Mouse (Mus musculus) spleen, adult 2 months (tissue): ENCODE results near the gene Iqcd. TPM values are rescaled to one million over a fixed set of nuclear protein-coding genes. Genes with fewer than 3 reads are reported as not detected.

Source experiments
- DNase-seq, 2 experiments: peaks; one replicate each; pipeline versions ENCODE4 v3.0.0 to v3.0.0-alpha.2; 2012 to 2021; ENCODE audit warnings: low spot score in 2 of 2, low read depth in 1 of 2
- H3K27ac ChIP-seq: fragments of 200-500 bp; 2 replicates; pipeline ENCODE4 v1.5.1; 2012; ENCODE audit warnings: low read length, inconsistent platforms; ENCODE audit not compliant: insufficient read depth
- H3K27me3 ChIP-seq: fragments of 200-500 bp; 2 replicates; pipeline ENCODE4 v1.6.1; 2012; ENCODE audit warnings: mild to moderate bottlenecking, moderate library complexity, low read length, inconsistent platforms; ENCODE audit not compliant: control insufficient read depth, insufficient read depth
- H3K36me3 ChIP-seq: fragments of 200-500 bp; 2 replicates; pipeline ENCODE4 v1.6.1; 2012; ENCODE audit warnings: mild to moderate bottlenecking, low read length, inconsistent platforms; ENCODE audit not compliant: control insufficient read depth, insufficient read depth
- H3K4me1 ChIP-seq: fragments of 200-500 bp; 2 replicates; pipeline ENCODE4 v1.6.1; 2011; ENCODE audit warnings: inconsistent platforms; ENCODE audit not compliant: control insufficient read depth, insufficient read depth, insufficient read length
- H3K4me3 ChIP-seq: fragments of 200-500 bp; 2 replicates; pipeline ENCODE4 v1.5.1; 2011; ENCODE audit warnings: mild to moderate bottlenecking, inconsistent platforms; ENCODE audit not compliant: insufficient read depth, insufficient read length; ENCODE audit errors: extremely low read depth
- CTCF ChIP-seq: fragments of 200-500 bp; IDR thresholded peaks from 2 replicates; pipeline ENCODE4 v1.5.1; 2011; ENCODE audit warnings: mild to moderate bottlenecking, inconsistent platforms; ENCODE audit not compliant: insufficient read depth, insufficient read length, insufficient replicate concordance; ENCODE audit errors: extremely low read depth
- POLR2A ChIP-seq: fragments of 200-500 bp; IDR thresholded peaks from 2 replicates; pipeline ENCODE4 v1.6.1; 2011; ENCODE audit warnings: low read depth, low read length, inconsistent platforms
- WGBS: fragments of 180-500 bp; shearing (Covaris S2); methylation state at CpG from one replicate; pipeline ENCODE4 v1.1.7; 2018; 5-methylcytosine and 5-hydroxymethylcytosine counted together
- polyA plus RNA-seq: library from polyadenylated mRNA; depleted of rRNA; stranded (reverse); fragments of >200 nt; gene quantifications from 2 replicates; pipeline ENCODE4 v1.2.3, GENCODE M21; 2012

Gene Iqcd
- polyA plus RNA-seq, 1 experiment, result 0.40 TPM

DNA sequence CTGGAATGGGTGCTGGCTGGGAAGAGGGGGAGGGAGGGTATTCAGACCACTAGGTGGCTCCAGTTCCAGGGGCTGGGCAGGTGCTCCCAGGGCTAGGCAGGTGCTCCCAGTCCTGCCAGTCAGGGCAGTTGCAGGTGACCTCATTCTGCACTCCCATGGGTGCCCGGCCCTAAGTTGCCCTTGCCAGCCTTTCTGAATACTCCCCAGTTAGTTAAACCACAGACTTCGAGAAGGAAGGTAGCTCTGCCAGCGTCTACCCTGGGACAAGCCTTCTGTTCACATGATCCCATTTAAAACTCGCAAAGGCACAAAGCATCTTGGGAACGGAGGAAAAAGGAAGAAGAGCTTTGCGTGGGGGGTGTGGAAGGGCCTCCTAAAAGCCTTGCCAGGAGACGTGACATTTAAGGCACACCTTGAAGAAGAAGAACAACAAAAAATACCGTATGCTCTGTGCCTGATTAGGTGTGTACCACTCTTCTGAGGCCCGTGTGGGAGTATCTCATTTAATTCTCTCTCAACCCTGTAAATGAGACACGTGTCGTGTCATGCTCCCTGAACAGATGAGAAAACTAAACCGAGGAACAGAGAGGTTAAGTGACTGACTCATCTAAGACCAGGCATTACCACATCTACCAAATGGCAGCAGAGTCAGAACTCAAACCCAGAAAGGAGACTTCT, 59.1 kb downstream of the Iqcd start:
- TF ChIP-seq POLR2A, result no peak
- 0 out of 2 replicates have a peak, but pooled peaks have one; percentile 2 for TF ChIP-seq CTCF
- Histone ChIP-seq H3K36me3 (no peaks in the 10 kb centered on the region), H3K27me3 (no peaks in the 10 kb centered on the region), H3K27ac (no peak overlapping the region), H3K4me1 (peaks cover 31% of the 10 kb centered on the region; the same call in 1 of the 2 replicates), H3K4me3 (peak overlapping the region; percentile 48; the same call in 1 of the 2 replicates)
- WGBS, result 6% methylated on average over 12 of the region's 12 CpGs
- DNase-seq, result no peak

DNA sequence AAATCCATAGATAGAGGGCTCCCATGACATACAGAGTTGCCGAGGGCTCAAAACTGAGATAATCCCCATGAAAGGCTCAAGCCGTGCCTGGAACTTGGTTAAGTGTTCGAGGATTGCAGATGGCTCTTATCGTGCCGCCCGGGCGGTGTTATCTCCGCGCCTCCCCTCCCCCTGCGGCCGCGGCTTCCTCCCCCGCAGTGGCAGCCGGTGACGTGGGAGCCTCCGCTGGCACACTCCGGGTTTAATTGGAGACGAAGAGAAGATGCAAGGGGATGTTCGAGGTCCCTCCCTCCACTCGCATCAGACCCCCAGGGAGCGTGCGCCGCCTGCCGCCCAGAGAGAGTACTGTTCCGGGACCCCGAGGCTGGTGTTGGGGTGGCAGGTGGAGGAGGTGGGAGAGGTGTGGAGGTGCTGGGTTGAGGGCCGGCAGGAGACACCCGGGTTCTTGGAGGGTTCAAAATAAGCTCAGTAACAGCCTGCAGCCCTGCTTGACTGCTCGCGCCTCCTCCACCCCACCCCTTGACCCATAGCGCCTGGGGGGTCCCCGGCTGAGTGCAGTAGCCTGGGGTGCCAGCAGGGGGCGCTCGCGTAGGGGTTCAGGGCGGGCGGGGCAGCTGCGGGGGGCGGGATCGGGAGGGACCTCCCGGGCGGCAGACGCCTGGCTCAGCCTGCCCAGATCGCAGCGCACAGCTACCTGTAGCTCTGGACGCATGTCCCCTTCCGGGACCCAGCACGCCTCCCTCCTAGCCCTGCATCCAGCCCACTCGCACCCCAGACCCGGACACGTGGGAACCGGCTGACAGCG, 60.0 kb downstream of the Iqcd start, which contains the start of gene Rasal1:
Gene Rasal1 (plus strand): TSS at position 244 of the 805 bp plus-strand sequence.
- Histone ChIP-seq H3K4me1 (peaks cover 32% of the 10 kb centered on the region; the same call in 1 of the 2 replicates), H3K27me3 (no peaks in the 10 kb centered on the region), H3K27ac (peak within 1 kb of the TSS; percentile 57), H3K4me3 (peak within 1 kb of the TSS; percentile 62), H3K36me3 (no peaks in the 10 kb centered on the region)
- under 1% methylated on average over 52 of the region's 53 CpGs for WGBS
- TF ChIP-seq CTCF, result peak; percentile 53; the same call in 1 of the 2 replicates
- TF ChIP-seq POLR2A, result 0 out of 2 replicates have a peak, but pooled peaks have one; percentile 22
- DNase-seq, result peak; percentile 75

DNA sequence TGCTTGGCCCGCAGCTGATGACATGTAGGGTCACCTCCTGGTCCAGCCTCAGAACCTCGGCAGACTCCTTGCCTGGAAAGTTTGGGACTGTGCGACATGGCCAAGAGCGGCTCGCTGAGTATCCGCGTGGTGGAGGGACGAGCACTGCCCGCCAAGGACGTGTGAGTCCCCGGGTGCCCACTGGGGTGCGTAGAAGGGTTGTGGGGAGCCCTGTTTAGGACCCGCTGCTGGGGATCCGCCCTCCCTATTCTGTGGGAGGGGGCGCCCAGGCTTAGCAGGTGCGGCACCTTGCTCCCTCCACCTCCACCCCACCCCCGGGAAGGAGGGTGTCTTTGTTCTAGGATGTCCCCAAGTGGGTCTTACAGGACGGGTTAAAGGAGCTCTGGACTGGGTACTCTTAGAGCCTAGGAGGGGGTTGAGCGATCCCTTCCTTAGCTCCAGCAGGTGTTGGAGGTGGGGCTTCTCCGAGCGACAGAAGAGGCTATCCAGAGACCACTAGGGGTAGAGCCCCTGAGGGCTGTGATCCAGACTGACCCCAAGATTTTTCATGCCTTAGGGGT, 60.6 kb downstream of the Iqcd start:
- DNase-seq, result peak in 1 of 2 experiments; percentile 49
- TF ChIP-seq CTCF, result 0 out of 2 replicates have a peak, but pooled peaks have one; percentile 23
- no peak for TF ChIP-seq POLR2A
- Histone ChIP-seq H3K4me1 (peaks cover 27% of the 10 kb centered on the region; the same call in 1 of the 2 replicates), H3K36me3 (no peaks in the 10 kb centered on the region), H3K4me3 (peak overlapping the region; percentile 62), H3K27ac (no peak overlapping the region), H3K27me3 (no peaks in the 10 kb centered on the region)
- WGBS, result 3% methylated on average over 20 of the region's 21 CpGs

DNA sequence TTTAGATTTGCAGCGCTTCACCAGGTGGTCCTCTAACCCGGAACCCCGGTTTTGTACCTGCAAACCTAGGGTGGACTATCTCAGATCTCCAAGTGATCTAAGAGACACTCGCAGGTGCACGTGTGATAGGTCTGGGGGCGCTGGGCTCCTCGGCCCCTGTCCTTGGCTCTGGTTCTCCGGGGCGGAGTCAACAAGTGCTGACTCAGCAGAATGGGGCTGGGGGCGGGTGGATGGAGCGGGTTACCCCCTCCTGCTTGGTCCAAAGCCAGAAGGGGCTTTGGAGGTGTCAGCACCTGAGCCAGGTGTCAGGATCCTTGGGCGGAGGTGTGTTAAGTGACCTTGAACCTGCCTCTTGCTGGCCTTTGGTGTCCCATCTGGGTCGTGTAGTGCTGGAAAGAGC, 61.1 kb downstream of the Iqcd start:
- H3K4me1 ChIP-seq, result peaks cover 27% of the 10 kb centered on the region; the same call in 1 of the 2 replicates
- TF ChIP-seq CTCF (no peak), POLR2A (no peak)
- no peak for DNase-seq
- H3K27ac ChIP-seq, result no peak overlapping the region
- 32% methylated on average over 13 of the region's 13 CpGs for WGBS
- H3K27me3 ChIP-seq, result no peaks in the 10 kb centered on the region
- H3K36me3 ChIP-seq, result no peaks in the 10 kb centered on the region
- H3K4me3 ChIP-seq, result peak overlapping the region; percentile 62; the same call in 1 of the 2 replicates

GRCm38 (mm10) chr5:120651230-120651629, 62.4 kb downstream of the Iqcd start:
- 81% methylated on average over 5 of the region's 5 CpGs for WGBS
- Histone ChIP-seq H3K36me3 (no peaks in the 10 kb centered on the region), H3K4me3 (no peak overlapping the region), H3K27me3 (no peaks in the 10 kb centered on the region), H3K4me1 (peaks cover 27% of the 10 kb centered on the region; the same call in 1 of the 2 replicates), H3K27ac (no peak overlapping the region)
- TF ChIP-seq CTCF (no peak), POLR2A (no peak)
- no peak for DNase-seq

DNA sequence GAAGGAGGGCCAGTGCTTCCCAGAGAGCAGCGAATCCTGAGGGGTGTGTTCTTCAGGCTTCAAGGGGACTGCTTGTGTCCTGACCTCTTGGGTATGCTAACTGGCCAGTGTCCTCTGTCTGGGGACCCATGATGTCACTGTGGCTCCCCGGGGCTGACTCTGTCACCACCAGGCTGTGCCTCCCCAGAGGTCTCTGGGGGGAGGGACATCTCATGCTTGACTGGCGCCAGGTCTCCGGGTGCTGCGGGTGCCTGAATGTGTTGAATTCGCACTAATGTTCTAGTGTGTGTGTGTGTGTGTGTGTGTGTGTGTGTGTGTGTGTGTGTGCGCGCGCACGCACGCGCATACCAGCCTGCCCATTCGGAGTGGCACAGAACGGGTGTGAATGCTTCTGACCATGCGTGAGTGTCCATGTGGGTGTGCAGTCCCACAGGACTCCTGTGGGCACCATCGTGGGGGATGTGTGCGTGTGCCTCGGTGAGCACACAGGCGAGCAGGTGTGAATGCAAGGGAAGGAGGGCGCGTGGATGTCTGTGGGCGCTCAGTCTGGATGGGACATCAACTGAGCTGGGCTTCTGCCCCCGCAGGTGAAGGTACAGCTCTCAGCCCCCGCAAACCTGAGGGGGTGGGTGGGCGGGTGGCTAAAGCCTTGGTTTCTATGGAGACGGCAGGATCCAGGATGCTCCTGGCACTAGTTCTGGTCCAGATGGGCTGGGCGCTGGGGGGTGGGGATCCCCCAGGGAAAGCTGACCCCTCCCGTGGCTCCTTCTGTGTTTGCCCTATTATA, 64.3 kb downstream of the Iqcd start:
- peaks cover 20% of the 10 kb centered on the region; the same call in 1 of the 2 replicates for H3K4me1 ChIP-seq
- peak in 1 of 2 experiments; percentile 52 for DNase-seq
- no peaks in the 10 kb centered on the region for H3K27me3 ChIP-seq
- H3K36me3 ChIP-seq, result no peaks in the 10 kb centered on the region
- TF ChIP-seq CTCF, result no peak
- no peak for TF ChIP-seq POLR2A
- no peak overlapping the region for H3K27ac ChIP-seq
- 73% methylated on average over 28 of the region's 28 CpGs for WGBS
- no peak overlapping the region for H3K4me3 ChIP-seq
